Mouse (Mus musculus): ENCODE data around the gene Oaf.
A peak's percentile ranks its signal among the peaks of the same experiment; 100 is the strongest.

DNA sequence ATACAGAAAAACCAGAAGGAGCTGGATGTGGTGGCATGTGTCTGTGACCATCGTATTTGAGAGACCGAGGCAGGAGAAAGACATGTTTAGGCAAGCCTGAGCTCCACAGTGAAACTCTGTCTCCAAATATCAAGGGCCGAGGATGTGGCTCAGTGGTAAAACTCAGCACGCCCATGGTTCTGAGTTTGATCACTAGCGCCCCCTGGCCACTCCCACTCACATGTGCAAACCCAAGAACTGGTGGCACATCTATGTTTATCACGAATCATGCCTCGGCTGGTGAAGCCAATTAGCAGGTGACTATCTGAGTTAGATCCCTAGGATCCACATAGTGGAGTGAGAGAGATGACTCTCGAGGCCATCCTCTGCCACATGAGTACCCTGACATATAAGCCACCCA, 27.6 kb upstream of the Oaf start:
- TF ChIP-seq POLR2A (IDR thresholded peaks at IDR 0.05; ENCODE audit: control insufficient read depth, extremely low read depth, insufficient read depth, low read length, poor library complexity), result no peak
- TF ChIP-seq CTCF (IDR thresholded peaks at IDR 0.05; ENCODE audit: borderline replicate concordance, control insufficient read depth, extremely low read depth, insufficient read depth, low read length, poor library complexity), result peak; percentile 42; the same call in 1 of the 2 replicates
